Mouse (Mus musculus) olfactory bulb, adult 2 months (tissue): ENCODE data around the gene Iqub.

ENCODE experiments used
- CTCF ChIP-seq: fragments of 200-500 bp; IDR thresholded peaks from 2 replicates; pipeline ENCODE4 v1.5.1; 2012; ENCODE audit warnings: low read depth, mild to moderate bottlenecking, low read length, moderate library complexity; ENCODE audit not compliant: insufficient read depth
- POLR2A ChIP-seq: fragments of 200-500 bp; IDR thresholded peaks from 2 replicates; pipeline ENCODE4 v1.6.1; 2012; ENCODE audit warnings: mild to moderate bottlenecking, low read depth, low read length, moderate library complexity; ENCODE audit not compliant: insufficient read depth

DNA sequence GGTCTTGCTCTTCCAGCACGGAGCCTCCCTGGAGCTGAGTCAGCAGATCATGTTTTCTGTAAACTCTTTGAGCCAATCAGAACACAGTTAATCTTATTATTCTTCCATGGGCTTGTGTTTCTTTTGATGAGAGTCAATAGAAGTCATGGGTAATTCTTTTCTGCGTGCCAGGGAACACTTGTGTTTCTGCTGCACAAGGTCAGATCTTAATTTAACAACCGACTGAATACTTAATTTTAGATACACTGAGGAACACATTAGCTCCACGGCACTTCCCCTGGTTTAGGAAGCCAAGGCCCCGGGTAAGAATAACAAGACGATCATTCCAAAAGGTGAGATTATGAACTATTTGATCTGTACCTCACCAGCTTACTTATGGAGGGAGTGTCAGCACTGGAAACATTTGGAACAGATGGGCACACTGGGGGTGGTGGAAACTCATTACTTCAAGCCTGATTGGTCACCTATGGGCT lies 28.3 kb upstream of the Iqub start:
- no peak for TF ChIP-seq CTCF
- TF ChIP-seq POLR2A: no peak
